Mouse (Mus musculus): Measurements from ENCODE around the gene 4930564D02Rik.
A peak's percentile ranks its signal among the peaks of the same experiment; 100 is the strongest.

The 4930564D02Rik gene

DNA sequence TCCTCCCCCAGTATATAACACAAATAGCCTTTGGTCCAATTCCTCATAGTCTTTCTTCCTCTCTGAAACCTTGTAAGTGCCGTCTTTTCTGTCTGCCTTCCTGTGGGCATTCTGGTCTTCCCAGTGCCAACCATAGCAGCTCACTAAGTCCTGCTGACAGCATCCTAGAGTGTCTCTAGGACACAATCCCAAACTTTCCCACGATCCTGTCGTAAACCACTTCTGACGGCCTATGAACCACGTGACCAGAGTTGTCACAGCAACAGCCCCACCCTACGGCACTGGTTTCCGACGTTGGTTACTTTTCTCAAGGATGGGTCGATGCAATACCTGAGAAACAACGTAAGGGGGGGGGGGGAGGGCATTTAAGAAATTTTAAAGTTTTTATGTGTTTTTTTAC lies at the start of gene 4930564D02Rik:
Gene 4930564D02Rik (plus strand): TSS at position 301 of the 400 bp plus-strand sequence.
- no peak for DNase-seq (ENCODE audit: low read depth)

DNA sequence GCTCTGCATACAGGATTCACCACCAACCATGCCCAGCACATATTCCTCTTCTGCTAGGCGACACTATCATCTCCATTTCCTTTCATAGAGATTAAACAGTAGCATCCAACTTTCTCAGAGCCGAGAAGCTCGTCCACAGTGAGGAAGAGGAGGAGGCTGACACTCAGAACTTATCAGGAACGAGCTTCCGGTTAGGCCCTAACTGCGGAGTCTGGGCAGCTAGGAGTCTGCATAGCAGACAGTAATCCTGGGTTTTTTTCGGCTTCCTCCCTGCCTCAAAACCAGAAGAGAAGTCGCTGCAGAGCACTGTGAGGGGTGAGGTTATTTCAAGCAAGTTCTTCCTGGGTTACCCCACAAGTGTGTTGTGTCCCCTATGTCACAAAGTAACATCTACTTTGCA lies 49.3 kb upstream of the 4930564D02Rik start:
- no peak for DNase-seq (ENCODE audit: low read depth)

DNA sequence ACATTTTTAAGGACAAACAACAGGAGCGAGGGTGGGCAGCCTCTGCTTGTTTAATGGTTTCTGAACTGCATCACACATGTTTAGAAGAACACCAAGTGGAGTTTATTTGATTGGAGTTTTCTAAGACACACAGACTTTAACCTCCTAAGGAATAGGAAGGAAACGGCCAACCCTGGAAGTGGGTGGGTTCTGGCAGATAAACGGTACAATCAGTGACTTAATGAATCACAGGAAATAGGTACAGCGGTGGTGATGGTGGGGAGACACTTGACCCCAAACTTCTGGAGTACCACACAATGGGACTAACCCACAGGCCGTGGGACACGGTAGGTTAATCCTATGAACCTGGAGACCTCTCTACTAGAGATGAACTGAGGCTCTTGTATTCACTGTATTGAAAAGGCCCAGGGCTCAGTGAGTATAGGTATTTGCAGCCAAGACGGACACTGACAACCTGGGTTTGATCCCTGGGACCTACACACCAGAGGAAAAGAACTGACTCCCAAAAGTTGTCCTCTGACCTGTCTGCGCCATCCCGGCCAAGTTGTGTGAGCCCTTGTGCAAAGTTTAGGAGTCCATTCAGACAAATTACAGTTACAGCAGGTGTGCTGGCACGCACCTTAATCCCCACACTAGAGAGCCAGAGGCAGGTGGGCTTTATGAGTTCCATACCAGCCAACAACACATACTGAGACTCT lies 48.4 kb upstream of the 4930564D02Rik start:
- no peak for DNase-seq (ENCODE audit: low read depth)

DNA sequence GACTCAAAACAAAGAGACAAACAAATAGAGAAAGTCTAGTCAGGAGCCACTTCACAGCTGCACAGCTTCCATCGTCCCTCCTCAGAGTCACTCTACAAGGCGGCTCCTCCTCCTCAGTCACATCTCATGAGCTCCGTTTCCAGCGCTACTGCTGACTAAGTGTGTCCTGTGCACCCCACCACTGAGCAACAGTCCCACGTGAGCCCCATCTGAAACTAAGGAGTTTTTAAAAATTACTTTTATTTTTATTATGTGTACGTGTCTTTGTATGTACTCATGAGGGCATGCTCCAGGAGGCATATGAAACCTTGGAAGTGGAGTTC lies 47.9 kb upstream of the 4930564D02Rik start:
- no peak for DNase-seq (ENCODE audit: low read depth)

DNA sequence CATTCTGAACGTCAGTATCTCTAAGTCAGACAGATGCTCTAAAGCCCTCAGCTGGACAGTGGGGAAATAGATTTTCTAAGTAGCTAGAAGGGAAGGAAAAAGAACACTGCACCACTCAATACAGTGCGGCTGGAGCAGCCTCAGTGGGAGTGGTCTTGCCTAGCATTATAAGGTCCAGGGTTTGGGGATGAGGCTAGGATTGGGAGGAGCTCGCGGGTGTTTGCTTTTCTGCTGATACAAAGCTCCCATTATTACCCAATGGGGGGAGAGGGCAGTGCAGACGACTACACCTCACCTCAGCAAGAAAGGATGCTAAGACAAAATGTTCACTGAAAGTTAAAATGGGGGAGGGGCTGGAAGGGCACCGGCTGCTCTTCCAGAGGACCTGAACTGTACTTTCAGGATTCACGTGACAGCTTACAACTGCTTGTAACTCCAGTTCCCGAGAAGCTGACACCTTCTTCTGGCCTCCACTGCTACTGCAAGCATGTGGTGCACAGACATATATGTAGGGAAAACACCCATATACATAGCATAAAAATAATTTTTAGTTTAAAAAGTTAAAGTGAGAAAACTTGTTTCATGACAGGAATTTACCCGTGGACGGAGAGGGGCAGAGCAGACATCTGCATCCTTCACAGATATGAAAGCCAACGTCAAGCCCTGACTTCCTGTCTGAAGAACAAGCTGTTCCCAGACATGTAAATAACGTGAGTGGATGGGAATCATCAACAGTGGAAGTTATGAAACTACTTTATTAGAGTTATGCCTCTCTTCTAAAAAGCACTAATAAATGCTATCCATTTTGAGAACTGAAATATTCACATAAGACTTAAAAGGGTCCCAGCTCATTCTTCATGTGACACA lies 46.6 kb upstream of the 4930564D02Rik start:
- DNase-seq (ENCODE audit: low read depth) = no peak

DNA sequence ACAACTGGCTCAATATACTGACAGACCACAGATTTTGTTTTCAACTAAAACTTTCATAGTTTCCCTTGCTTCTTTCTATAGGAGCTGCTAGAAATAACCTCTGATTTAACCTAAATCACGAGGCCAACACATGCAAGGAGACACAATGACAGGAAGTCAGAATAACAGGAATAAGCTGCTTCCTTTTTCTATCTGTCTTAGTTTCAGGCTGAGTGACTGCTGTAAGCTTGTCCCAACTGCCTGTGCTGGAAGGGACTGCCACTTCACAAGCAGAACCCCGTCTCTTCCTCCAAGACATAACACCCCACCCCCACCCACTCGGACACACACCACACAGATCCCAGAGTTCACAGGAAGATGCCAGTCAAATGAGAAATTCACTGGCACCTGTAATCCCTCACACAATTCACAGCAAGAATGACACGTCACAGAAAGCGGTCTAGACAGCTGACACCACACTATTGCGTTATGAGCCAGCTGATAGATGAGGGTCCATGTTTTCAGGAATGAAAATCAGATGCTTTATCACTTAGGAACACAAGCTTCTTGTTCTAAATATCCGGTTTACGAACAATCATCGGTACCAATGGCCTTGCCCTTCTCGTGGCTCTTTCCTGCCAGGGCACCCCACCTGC lies 43.2 kb upstream of the 4930564D02Rik start:
- no peak for DNase-seq (ENCODE audit: low read depth)

DNA sequence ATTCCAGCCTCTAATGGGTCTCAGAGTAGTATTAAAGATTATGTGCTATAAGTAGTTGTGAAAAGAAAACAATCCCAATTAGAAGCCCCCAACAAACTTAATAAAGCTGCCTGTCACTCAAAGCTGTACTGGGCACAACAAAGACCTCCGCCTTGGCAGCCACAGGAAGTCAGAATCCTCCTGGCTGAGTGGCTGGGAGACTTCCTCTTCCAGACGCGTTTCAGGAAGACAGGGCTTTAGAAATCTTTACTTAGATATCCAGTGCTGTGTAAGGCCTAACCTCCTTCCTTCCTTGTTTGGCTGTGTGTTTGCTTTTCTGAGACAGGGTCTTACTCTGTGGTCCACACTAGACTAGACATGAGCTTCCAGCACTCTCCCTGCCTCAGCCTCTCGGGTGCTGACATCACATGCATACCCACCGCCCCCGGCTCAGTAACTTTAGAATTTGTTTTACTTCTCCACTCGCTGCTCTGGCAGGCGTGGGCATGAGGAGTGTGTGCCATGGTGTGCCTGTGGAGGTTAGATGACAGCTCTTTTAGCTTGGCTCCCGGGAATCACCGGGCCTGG lies 30.3 kb upstream of the 4930564D02Rik start:
- DNase-seq (ENCODE audit: low read depth) = no peak

DNA sequence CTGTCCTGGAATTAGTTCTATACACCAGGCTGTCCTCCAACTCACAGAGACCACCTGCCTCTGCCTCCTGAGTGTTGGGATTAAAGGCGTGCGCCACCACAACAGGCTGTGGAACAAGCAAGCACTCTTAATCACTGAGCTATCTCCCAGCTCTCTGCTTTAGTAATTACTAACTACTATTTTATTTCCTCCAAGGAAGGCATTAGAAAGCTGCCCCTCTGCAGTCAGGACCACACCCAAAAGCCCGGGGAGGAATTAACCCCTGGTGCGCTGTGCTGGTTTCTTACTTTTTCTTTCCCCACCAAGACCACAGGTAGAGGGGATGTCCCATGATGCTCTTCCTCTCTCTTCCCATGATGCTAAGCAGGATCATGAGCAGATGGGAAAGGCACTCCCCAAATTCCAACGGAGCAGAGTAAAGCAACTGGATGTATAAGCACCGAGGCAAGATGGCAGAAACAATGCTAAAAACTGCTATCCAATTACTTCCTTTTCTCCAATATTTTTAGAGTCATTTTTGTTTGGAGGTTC lies 29.3 kb upstream of the 4930564D02Rik start:
- DNase-seq (ENCODE audit: low read depth) = no peak

DNA sequence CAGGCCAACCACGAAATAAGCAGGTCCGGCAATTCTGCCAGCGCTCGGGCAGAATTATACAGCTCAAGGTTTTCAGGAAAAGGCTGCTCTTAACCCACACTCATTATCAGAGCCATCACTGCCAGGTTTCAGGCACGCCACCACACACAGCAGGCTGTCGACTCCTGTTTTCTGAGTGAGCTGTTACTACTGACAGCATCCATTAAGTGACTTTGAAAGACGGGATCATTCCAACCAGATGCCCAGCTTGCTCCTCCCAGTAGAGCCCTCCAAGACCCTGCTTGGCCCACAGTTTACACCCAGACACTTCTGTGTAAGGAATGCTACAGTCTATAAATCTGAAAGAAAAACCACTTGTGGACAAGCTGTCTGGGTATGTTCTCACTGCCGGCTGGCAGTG lies 26.6 kb upstream of the 4930564D02Rik start:
- DNase-seq (ENCODE audit: low read depth) = no peak

DNA sequence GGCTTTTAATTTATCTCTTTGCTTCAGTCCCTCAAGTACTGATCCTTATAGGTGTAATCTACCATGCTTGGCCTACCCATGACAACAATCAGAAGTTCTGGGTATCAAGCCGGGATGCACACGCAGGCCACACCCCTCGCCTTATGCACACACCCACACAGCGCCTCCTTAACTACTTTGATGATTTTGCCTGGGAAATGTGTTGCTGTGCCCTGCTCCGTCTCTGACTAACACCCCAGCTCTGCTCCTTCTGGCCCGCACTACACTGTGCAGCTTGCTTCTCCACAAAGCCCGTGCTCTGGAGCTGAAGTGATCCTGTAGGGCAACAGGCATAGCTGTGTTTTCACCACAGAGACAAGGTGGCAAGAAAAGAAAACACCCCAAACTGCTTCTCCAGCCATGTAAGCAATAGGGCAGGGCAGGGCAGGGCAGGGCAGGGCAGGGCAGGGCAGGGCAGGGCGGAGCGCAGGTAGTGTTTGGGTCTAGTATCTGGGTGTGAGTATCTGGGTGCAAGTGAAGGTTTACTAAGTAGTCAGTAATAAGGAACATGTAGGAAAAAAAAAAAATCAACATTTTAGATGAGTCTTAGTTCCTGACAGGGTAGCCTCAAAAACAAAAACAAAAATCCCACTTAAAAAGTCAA lies 25.5 kb upstream of the 4930564D02Rik start:
- DNase-seq (ENCODE audit: low read depth) = no peak

DNA sequence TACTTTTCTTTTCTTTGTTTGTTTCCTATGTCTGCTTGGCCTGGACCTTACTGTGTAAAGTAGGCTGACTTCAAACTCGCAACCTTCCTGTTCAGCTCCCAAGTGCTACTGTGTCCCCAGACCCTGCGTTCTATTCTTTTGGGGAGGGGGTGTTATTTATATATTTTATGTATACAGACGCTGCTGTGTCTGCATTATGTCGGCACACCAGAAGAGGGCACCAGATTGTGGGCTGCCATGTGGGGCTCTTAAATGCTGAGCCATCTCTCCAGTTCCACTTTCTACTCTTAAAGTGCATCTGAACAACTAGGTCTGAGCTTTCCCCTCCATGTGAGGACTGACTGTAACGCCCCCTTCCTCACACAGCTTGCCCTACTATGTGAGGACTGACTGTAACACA lies 22.9 kb upstream of the 4930564D02Rik start:
- DNase-seq (ENCODE audit: low read depth) = no peak

DNA sequence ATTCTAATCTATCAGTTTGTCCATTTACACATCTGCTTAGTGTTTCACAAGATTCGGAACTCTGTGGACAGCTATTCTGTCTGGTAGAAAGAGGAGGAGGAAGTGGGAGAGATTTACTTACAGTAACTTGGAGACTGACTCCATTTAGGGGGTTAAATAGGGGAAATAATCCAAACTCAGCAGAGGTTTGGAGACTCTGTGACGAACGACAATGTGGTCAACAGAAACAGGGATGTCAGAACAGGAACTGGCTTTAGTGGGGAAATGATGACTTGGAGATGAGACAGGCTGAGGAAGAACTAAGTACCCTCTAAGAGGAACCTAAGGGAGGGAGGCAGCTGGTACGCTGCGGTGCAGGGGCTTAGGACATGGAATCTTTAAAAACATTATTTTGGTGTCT lies 19.8 kb upstream of the 4930564D02Rik start:
- DNase-seq (ENCODE audit: low read depth) = no peak

DNA sequence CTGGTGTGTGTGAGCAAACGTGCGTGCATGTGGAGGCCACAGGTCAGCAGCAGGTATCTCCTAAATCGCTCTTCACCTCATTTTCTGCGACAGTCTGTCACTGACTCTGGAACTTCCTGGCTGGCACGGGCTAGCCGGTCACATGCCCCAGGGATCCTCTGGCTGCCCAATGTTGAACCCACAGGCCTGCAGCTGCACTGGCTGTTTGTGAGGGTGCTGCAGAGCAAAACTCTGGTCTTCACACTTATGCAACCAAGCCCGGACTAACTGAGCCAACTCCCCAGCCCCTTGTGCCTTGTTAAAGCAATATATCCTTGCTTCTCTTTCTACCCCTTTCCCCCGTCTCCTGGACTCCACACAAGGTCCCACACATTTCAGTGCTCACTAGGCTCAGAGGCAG lies 19.0 kb upstream of the 4930564D02Rik start:
- DNase-seq (ENCODE audit: low read depth) = no peak

DNA sequence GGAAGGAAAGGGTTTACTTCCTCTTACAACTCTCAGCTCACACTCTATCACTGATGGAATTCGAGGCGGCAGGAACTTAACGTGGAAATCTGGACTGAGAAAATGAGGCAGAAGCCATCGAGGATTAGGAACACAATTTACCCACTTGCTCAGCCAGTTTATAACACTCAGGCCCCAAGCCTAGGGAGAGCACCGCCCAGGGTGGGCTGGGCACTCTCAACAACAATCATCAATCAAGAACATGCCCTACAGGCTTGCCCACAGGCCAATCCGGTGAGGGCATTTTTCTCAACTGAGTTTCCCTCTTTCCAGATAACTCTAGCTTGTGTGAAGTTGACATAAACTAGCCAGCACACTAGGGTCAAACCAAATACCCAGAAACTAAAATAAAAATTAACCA lies 16.8 kb upstream of the 4930564D02Rik start:
- DNase-seq (ENCODE audit: low read depth) = no peak

DNA sequence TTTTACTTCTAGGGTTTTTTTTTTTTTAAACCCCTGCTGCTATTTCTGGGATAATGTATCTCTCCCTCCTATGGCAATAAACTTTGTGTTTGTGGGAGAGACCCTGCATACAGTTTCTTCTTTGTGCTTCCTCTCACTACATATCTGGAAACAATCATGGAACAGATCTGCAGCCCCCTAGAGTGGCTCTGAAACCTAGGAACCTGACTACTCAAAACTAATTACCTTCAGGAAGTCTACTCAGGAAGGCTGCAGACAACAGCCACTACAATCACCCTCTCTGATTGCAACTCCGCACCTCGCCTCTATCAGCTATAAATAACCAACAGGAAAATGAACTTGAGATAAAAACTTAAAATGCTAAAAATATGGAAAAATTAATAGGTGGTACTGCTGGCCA lies 15.5 kb upstream of the 4930564D02Rik start:
- no peak for DNase-seq (ENCODE audit: low read depth)

DNA sequence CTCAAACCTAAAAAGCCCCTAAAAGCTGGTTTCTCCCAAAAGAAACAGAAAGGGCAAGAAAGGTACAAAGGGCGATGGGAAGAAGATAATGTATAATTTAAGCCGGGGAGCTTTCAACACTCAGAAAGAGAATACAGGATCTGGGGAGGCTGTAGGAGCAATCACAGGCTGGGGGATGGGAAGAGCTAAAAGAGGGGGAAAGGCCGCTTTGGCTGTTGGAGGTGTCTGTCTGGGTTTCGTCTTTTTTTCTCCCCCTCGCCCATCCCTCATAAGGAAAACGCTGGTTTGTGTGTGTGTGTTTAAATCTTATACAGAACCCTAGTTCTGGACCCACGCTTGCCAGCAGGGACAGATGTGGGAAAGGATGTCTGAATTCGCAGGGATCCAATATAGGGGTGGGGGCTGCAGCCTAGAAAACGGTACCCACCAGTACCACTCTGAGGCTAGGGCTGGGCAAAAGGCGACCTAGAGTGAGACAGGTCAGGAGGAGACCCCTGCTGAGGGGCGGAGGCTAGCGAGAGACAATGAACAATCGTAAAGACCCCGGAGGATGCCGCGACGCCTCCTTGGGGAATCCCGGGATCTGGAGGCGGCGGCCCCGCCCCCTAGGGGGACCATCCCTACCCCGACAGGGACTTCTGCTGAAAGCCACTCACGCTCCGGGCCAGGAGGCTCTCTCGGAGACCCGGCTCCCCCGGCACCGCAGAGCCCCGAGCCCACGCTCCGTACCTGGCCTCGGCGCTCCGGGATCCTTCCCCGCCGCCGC lies 14.3 kb upstream of the 4930564D02Rik start:
- DNase-seq (ENCODE audit: low read depth) = peak; percentile 12

DNA sequence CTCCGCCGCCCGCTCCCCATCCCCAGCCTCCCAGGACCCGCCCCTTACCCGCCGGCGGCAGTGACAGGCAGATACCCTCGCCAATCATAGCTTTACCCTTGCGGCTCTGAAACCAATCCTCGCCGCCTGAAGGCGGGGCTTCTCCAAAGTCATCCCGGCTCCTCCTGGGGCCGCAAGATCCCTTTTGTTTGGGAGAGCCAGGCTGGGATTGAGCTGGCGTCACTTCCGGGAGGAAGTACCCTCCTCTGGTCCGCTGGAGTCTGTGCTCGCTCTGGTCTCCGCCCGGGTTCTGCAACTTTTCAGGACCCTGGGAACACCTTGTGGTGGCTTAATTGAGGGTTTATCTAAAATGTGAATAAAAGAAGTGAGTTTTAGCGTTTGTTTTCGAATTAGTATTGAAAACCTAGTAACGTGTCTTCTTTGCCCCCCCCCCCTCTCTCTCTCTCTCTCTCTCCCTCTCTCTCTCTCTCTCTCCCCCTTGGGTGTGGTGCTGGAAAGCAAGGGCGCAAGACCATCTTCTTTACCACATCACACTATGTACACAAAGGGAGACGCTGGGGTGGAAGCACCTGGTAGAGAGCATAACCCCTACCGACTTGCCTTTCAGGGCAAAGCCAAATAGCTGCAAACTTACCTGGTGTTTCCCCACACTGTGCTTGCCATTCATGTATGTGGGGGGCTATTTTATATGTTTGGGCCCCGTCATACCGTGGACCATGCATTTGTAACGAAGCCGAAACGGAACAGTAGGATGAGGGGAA lies 13.5 kb upstream of the 4930564D02Rik start, which contains the start of gene Cttnbp2nl:
Gene Cttnbp2nl (minus strand): TSS at position 210 of the 761 bp plus-strand sequence.
- peak; percentile 99 for DNase-seq (ENCODE audit: low read depth)

DNA sequence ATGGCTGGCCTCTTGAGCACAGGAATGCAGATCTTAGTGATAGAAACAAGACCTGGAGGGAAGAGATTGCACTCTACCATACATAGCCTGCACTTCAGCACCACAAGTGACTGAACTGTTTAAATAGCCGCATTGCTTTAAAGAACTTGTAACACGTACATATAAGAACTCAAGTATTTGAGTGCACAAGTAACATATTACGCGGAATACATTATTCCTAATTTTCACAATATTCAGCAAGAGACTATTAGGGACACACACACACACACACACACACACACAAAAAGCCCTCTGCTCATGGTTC lies 13.0 kb upstream of the 4930564D02Rik start:
- no peak for DNase-seq (ENCODE audit: low read depth)

DNA sequence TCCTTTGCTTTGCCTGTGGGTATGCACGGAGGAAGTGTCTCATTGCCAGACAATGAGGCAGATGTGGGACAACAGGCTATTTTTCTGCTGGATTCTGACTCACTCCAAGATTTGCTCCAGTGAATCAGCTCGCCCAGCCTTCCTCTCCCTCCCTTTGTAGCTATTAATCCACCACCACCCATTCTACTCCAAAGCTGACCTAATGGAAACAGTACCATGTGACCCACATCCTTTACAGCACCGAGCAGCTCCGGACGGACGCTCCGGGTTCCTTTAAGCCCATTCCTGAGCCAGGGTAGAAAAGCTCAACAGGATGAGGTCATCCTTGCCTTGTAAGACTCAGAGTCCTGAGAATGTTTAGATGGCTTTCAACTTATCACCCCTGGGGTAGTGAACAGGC lies 11.7 kb upstream of the 4930564D02Rik start:
- peak; percentile 90 for DNase-seq (ENCODE audit: low read depth)

DNA sequence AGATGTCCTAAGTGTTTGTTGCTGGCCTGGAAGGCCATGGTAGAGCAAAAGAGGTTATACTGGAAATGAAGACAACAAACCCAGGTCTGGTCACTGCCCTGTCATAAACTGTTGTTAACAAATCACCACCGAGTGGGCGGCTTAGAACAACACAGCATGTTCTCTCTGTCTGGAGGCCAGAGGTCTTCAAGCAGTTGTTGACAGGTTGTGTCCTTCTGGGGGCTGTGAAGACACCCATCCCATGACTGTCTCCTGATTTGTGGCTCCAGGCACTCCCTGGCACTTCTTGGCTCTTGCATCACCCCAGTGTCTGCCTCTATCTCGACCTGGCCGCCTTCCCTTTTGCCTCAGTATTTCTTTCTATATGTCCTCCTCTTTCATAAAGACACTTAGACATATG lies 11.0 kb upstream of the 4930564D02Rik start:
- peak; percentile 12 for DNase-seq (ENCODE audit: low read depth)

Measured in NIH3T3 (cell line).